Mouse (Mus musculus): ENCODE results near the gene Chrm3. TPM values are rescaled to one million over a fixed set of nuclear protein-coding genes. Genes with fewer than 3 reads are reported as not detected.

Chrm3 gene
- polyA plus RNA-seq, 1 experiment from 2014 or later = 0.22 TPM

GRCm38 (mm10) chr13:9897231-9897630 lies 463.4 kb downstream of the Chrm3 start:
- ATAC-seq (replicated peaks; ENCODE audit: low FRiP score) = no peak
- Histone ChIP-seq H3K4me2 (no peak overlapping the region), H3K27me3 (replicated peaks; ENCODE audit: control insufficient read depth, insufficient read depth, low read length) (no peaks in the 10 kb centered on the region), H3K4me3 (ENCODE audit: low read depth, low read length) (no peak overlapping the region), H3K9me3 (ENCODE audit: control insufficient read depth, low read length) (no peaks in the 10 kb centered on the region), H3K9ac (ENCODE audit: low read depth, low read length) (no peak overlapping the region), H3K4me1 (replicated peaks; ENCODE audit: control insufficient read depth, insufficient read depth, low read length) (no peaks in the 10 kb centered on the region), H3K36me3 (ENCODE audit: control insufficient read depth, insufficient read depth, low read length) (no peaks in the 10 kb centered on the region), H3K27ac (ENCODE audit: low read depth, low read length) (no peak overlapping the region)
- DNase-seq (ENCODE audit: low spot score) = no peak
- WGBS = 42% methylated on average over 1 of the region's 1 CpGs

- Histone ChIP-seq H3K27me3 (replicated peaks; ENCODE audit: control insufficient read depth, insufficient read depth, low read length) (no peaks in the 10 kb centered on the region), H3K36me3 (ENCODE audit: control insufficient read depth, insufficient read depth, low read length) (no peaks in the 10 kb centered on the region), H3K4me2 (no peak overlapping the region), H3K9ac (ENCODE audit: low read depth, low read length) (no peak overlapping the region), H3K4me3 (ENCODE audit: low read depth, low read length) (no peak overlapping the region), H3K9me3 (ENCODE audit: control insufficient read depth, low read length) (no peaks in the 10 kb centered on the region), H3K4me1 (replicated peaks; ENCODE audit: control insufficient read depth, insufficient read depth, low read length) (no peaks in the 10 kb centered on the region), H3K27ac (ENCODE audit: low read depth, low read length) (no peak overlapping the region)
- DNase-seq (ENCODE audit: low spot score) = no peak
- WGBS = 73% methylated on average over 11 of the region's 11 CpGs
- ATAC-seq (replicated peaks; ENCODE audit: low FRiP score) = no peak
Observed at GRCm38 (mm10) chr13:9895045-9895625, 465.5 kb downstream of the Chrm3 start.

GRCm38 (mm10) chr13:9891088-9891487 lies 469.6 kb downstream of the Chrm3 start:
- H3K4me2 ChIP-seq = no peak overlapping the region
- WGBS = 58% methylated on average over 1 of the region's 1 CpGs
- ATAC-seq (replicated peaks; ENCODE audit: low FRiP score) = no peak
- H3K9me3 ChIP-seq (ENCODE audit: control insufficient read depth, low read length) = no peaks in the 10 kb centered on the region
- no peaks in the 10 kb centered on the region for H3K36me3 ChIP-seq (ENCODE audit: control insufficient read depth, insufficient read depth, low read length)
- no peak for DNase-seq (ENCODE audit: low spot score)
- H3K27ac ChIP-seq (ENCODE audit: low read depth, low read length) = no peak overlapping the region
- H3K4me1 ChIP-seq (replicated peaks; ENCODE audit: control insufficient read depth, insufficient read depth, low read length) = no peaks in the 10 kb centered on the region
- no peak overlapping the region for H3K9ac ChIP-seq (ENCODE audit: low read depth, low read length)
- no peaks in the 10 kb centered on the region for H3K27me3 ChIP-seq (replicated peaks; ENCODE audit: control insufficient read depth, insufficient read depth, low read length)
- H3K4me3 ChIP-seq (ENCODE audit: low read depth, low read length) = no peak overlapping the region

GRCm38 (mm10) chr13:9890460-9890859 lies 470.2 kb downstream of the Chrm3 start:
- H3K36me3 ChIP-seq (ENCODE audit: control insufficient read depth, insufficient read depth, low read length) = no peaks in the 10 kb centered on the region
- no peak for DNase-seq (ENCODE audit: low spot score)
- ATAC-seq (replicated peaks; ENCODE audit: low FRiP score) = no peak
- H3K9ac ChIP-seq (ENCODE audit: low read depth, low read length) = no peak overlapping the region
- no peaks in the 10 kb centered on the region for H3K9me3 ChIP-seq (ENCODE audit: control insufficient read depth, low read length)
- no peaks in the 10 kb centered on the region for H3K4me1 ChIP-seq (replicated peaks; ENCODE audit: control insufficient read depth, insufficient read depth, low read length)
- 60% methylated on average over 5 of the region's 5 CpGs for WGBS
- no peak overlapping the region for H3K4me2 ChIP-seq
- no peaks in the 10 kb centered on the region for H3K27me3 ChIP-seq (replicated peaks; ENCODE audit: control insufficient read depth, insufficient read depth, low read length)
- H3K4me3 ChIP-seq (ENCODE audit: low read depth, low read length) = no peak overlapping the region
- H3K27ac ChIP-seq (ENCODE audit: low read depth, low read length) = no peak overlapping the region

GRCm38 (mm10) chr13:9889954-9890353 lies 470.7 kb downstream of the Chrm3 start:
- Histone ChIP-seq H3K4me1 (replicated peaks; ENCODE audit: control insufficient read depth, insufficient read depth, low read length) (no peaks in the 10 kb centered on the region), H3K36me3 (ENCODE audit: control insufficient read depth, insufficient read depth, low read length) (no peaks in the 10 kb centered on the region), H3K4me3 (ENCODE audit: low read depth, low read length) (no peak overlapping the region), H3K27ac (ENCODE audit: low read depth, low read length) (no peak overlapping the region), H3K9me3 (ENCODE audit: control insufficient read depth, low read length) (no peaks in the 10 kb centered on the region), H3K9ac (ENCODE audit: low read depth, low read length) (no peak overlapping the region), H3K4me2 (no peak overlapping the region), H3K27me3 (replicated peaks; ENCODE audit: control insufficient read depth, insufficient read depth, low read length) (no peaks in the 10 kb centered on the region)
- DNase-seq (ENCODE audit: low spot score) (no peak), ATAC-seq (replicated peaks; ENCODE audit: low FRiP score) (no peak)
- WGBS = 46% methylated on average over 1 of the region's 1 CpGs

- Histone ChIP-seq H3K27ac (ENCODE audit: low read depth, low read length) (no peak overlapping the region), H3K36me3 (ENCODE audit: control insufficient read depth, insufficient read depth, low read length) (no peaks in the 10 kb centered on the region), H3K9me3 (ENCODE audit: control insufficient read depth, low read length) (no peaks in the 10 kb centered on the region), H3K27me3 (replicated peaks; ENCODE audit: control insufficient read depth, insufficient read depth, low read length) (no peaks in the 10 kb centered on the region), H3K4me3 (ENCODE audit: low read depth, low read length) (no peak overlapping the region), H3K4me1 (replicated peaks; ENCODE audit: control insufficient read depth, insufficient read depth, low read length) (no peaks in the 10 kb centered on the region), H3K9ac (ENCODE audit: low read depth, low read length) (no peak overlapping the region), H3K4me2 (no peak overlapping the region)
- ATAC-seq (replicated peaks; ENCODE audit: low FRiP score) = no peak
- 74% methylated on average over 5 of the region's 5 CpGs for WGBS
- no peak for DNase-seq (ENCODE audit: low spot score)
Observed at GRCm38 (mm10) chr13:9888284-9888683, 472.4 kb downstream of the Chrm3 start.

GRCm38 (mm10) chr13:9887261-9887660 lies 473.4 kb downstream of the Chrm3 start:
- no peaks in the 10 kb centered on the region for H3K9me3 ChIP-seq (ENCODE audit: control insufficient read depth, low read length)
- H3K4me2 ChIP-seq = no peak overlapping the region
- no peaks in the 10 kb centered on the region for H3K27me3 ChIP-seq (replicated peaks; ENCODE audit: control insufficient read depth, insufficient read depth, low read length)
- H3K9ac ChIP-seq (ENCODE audit: low read depth, low read length) = no peak overlapping the region
- DNase-seq (ENCODE audit: low spot score) (no peak), ATAC-seq (replicated peaks; ENCODE audit: low FRiP score) (no peak)
- no peaks in the 10 kb centered on the region for H3K4me1 ChIP-seq (replicated peaks; ENCODE audit: control insufficient read depth, insufficient read depth, low read length)
- H3K27ac ChIP-seq (ENCODE audit: low read depth, low read length) = no peak overlapping the region
- H3K36me3 ChIP-seq (ENCODE audit: control insufficient read depth, insufficient read depth, low read length) = no peaks in the 10 kb centered on the region
- 87% methylated on average over 5 of the region's 5 CpGs for WGBS
- H3K4me3 ChIP-seq (ENCODE audit: low read depth, low read length) = no peak overlapping the region

GRCm38 (mm10) chr13:9886465-9887135 lies 474.0 kb downstream of the Chrm3 start:
- H3K36me3 ChIP-seq (ENCODE audit: control insufficient read depth, insufficient read depth, low read length) = no peaks in the 10 kb centered on the region
- H3K4me2 ChIP-seq = no peak overlapping the region
- no peak for DNase-seq (ENCODE audit: low spot score)
- H3K27ac ChIP-seq (ENCODE audit: low read depth, low read length) = no peak overlapping the region
- H3K27me3 ChIP-seq (replicated peaks; ENCODE audit: control insufficient read depth, insufficient read depth, low read length) = no peaks in the 10 kb centered on the region
- no peak overlapping the region for H3K9ac ChIP-seq (ENCODE audit: low read depth, low read length)
- no peak overlapping the region for H3K4me3 ChIP-seq (ENCODE audit: low read depth, low read length)
- WGBS = 76% methylated on average over 6 of the region's 6 CpGs
- H3K4me1 ChIP-seq (replicated peaks; ENCODE audit: control insufficient read depth, insufficient read depth, low read length) = no peaks in the 10 kb centered on the region
- no peak for ATAC-seq (replicated peaks; ENCODE audit: low FRiP score)
- H3K9me3 ChIP-seq (ENCODE audit: control insufficient read depth, low read length) = no peaks in the 10 kb centered on the region

All from liver, embryonic 11.5 days (tissue).